In genomic region chr1:171698983-171699382, GRCm38 (mm10) we compare ENCODE assay signal across 10 mouse cellular contexts. TPM values are rescaled to one million over a fixed set of nuclear protein-coding genes. Genes with fewer than 3 reads are reported as not detected.
DNase-seq lines count a peak whose midpoint lies in the region; ATAC-seq lines count a peak whose summit lies in the region.
"Had no signal": no experiment of that assay in that cellular context is flagged by ENCODE, and none has a peak within 500 bp of the region (broad histone marks: within the 10 kb centered on the region; RNA-seq: fewer than 3 reads in every experiment).

No protein-coding gene starts in this region.

- no peak for ATAC-seq in forebrain, embryonic 14.5 days
- ATAC-seq in forebrain, embryonic 15.5 days (replicated peaks): no peak
- ATAC-seq in activated CD4-positive, CD25-positive, alpha-beta regulatory T cell, adult 4 months: peak; percentile 86
- ATAC-seq in monocyte, adult 5-6 weeks (replicated peaks; ENCODE audit: insufficient number of reproducible peaks, low FRiP score, low TSS enrichment, poor library complexity, severe bottlenecking): peak; percentile 92

- no peaks in the 10 kb centered on the region for H3K36me3 ChIP-seq in forebrain, embryonic 14.5 days (ENCODE audit: control insufficient read depth, insufficient read depth, low read length)
- H3K36me3 ChIP-seq in forebrain, embryonic 15.5 days: no peaks in the 10 kb centered on the region
- H3K36me3 ChIP-seq: hindbrain, embryonic 15.5 days; neural tube, embryonic 13.5 days had no signal

- H3K9me3 ChIP-seq in forebrain, embryonic 14.5 days (replicated peaks; ENCODE audit: control insufficient read depth, low read length): no peaks in the 10 kb centered on the region
- H3K9me3 ChIP-seq in forebrain, embryonic 15.5 days: no peaks in the 10 kb centered on the region
- H3K9me3 ChIP-seq: hindbrain, embryonic 15.5 days; neural tube, embryonic 13.5 days had no signal

- no peak overlapping the region for H3K27ac ChIP-seq in forebrain, embryonic 14.5 days (ENCODE audit: low read depth, low read length)
- H3K27ac ChIP-seq in forebrain, embryonic 15.5 days (replicated peaks): no peak overlapping the region
- H3K27ac ChIP-seq: hindbrain, embryonic 15.5 days; neural tube, embryonic 13.5 days had no signal

- H3K4me2 ChIP-seq in forebrain, embryonic 14.5 days (ENCODE audit: low read length): no peak overlapping the region
- H3K4me2 ChIP-seq in forebrain, embryonic 15.5 days (replicated peaks): no peak overlapping the region
- H3K4me2 ChIP-seq: hindbrain, embryonic 15.5 days; neural tube, embryonic 13.5 days had no signal

- no peaks in the 10 kb centered on the region for H3K27me3 ChIP-seq in forebrain, embryonic 14.5 days (replicated peaks; ENCODE audit: control insufficient read depth, insufficient read depth, low read length)
- no peaks in the 10 kb centered on the region for H3K27me3 ChIP-seq in forebrain, embryonic 15.5 days
- H3K27me3 ChIP-seq: hindbrain, embryonic 15.5 days; neural tube, embryonic 13.5 days had no signal

- 18% methylated on average over 6 of the region's 6 CpGs for WGBS in forebrain, embryonic 14.5 days
- WGBS in forebrain, embryonic 15.5 days: 16% methylated on average over 6 of the region's 6 CpGs

- no peak overlapping the region for H3K4me3 ChIP-seq in forebrain, embryonic 14.5 days (ENCODE audit: low read depth, low read length)
- H3K4me3 ChIP-seq in forebrain, embryonic 15.5 days: no peak overlapping the region
- H3K4me3 ChIP-seq: hindbrain, embryonic 15.5 days; neural tube, embryonic 13.5 days had no signal

- no peaks in the 10 kb centered on the region for H3K4me1 ChIP-seq in forebrain, embryonic 14.5 days (ENCODE audit: control insufficient read depth, insufficient read depth, low read length)
- H3K4me1 ChIP-seq in forebrain, embryonic 15.5 days: no peaks in the 10 kb centered on the region
- H3K4me1 ChIP-seq: hindbrain, embryonic 15.5 days; neural tube, embryonic 13.5 days had no signal

- DNase-seq in forebrain, embryonic 14.5 days (ENCODE audit: low spot score): peak; percentile 50
- DNase-seq in 416B (ENCODE audit: low read depth): peak; percentile 92
- DNase-seq in induced T-regulatory cell, adult 2 months (ENCODE audit: low read depth): peak; percentile 94
- peak; percentile 86 for DNase-seq in thymus, postnatal 25 days
- DNase-seq in Muller cell, postnatal 12 days (ENCODE audit: inconsistent ontology term): no peak

- no peak overlapping the region for H3K9ac ChIP-seq in forebrain, embryonic 14.5 days (ENCODE audit: low read length)
- H3K9ac ChIP-seq in forebrain, embryonic 15.5 days (replicated peaks): no peak overlapping the region
- H3K9ac ChIP-seq: hindbrain, embryonic 15.5 days; neural tube, embryonic 13.5 days had no signal

RNA-seq across cellular contexts. Expression of gene Cd48, which starts 17.2 kb away (rescaled TPM):
- polyA plus RNA-seq in forebrain, embryonic 14.5 days (2014; fragmentation: Nextera tagmentation; extraction: Ambion mirVana): 0.90 and 1.1 TPM in 2 replicates
- 0.76 and 1.2 TPM in 2 replicates for polyA plus RNA-seq in forebrain, embryonic 15.5 days (2015; fragmentation: Nextera tagmentation; extraction: Ambion mirVana)
- polyA plus RNA-seq in activated CD4-positive, CD25-positive, alpha-beta regulatory T cell, adult 4 months (2017; shearing (Covaris generic)): 100 to 1,000 TPM; 665 to 693 TPM
- 279 to 329 TPM (median 318 TPM) in 3 replicates for total RNA-seq in monocyte, adult 5-6 weeks (2017)

RNA-seq across cellular contexts. Expression of gene Slamf7, which starts 46.1 kb away (rescaled TPM):
- polyA plus RNA-seq in forebrain, embryonic 14.5 days (2014; fragmentation: Nextera tagmentation; extraction: Ambion mirVana): not detected in 2 replicates
- polyA plus RNA-seq in forebrain, embryonic 15.5 days (2015; fragmentation: Nextera tagmentation; extraction: Ambion mirVana): not detected in 2 replicates
- 1 to 10 TPM; 4.1 to 9.4 TPM for polyA plus RNA-seq in activated CD4-positive, CD25-positive, alpha-beta regulatory T cell, adult 4 months (2017; shearing (Covaris generic))
- total RNA-seq in monocyte, adult 5-6 weeks (2017): 37.7 to 95.2 TPM (median 47.4 TPM) in 3 replicates
- polyA plus RNA-seq: hindbrain, embryonic 15.5 days; neural tube, embryonic 13.5 days had no signal

Comparison
In these comparisons a context has a peak if more than half of its experiments do, and no peak if none do; other contexts are left out.
1. ATAC-seq: peak in activated CD4-positive, CD25-positive, alpha-beta regulatory T cell, adult 4 months (single experiment) and monocyte, adult 5-6 weeks (single experiment); none in forebrain, embryonic 14.5 days (single experiment) and forebrain, embryonic 15.5 days (single experiment).
2. RNA of gene Cd48, which starts 17.2 kb away (polyA plus RNA-seq): 665 to 693 TPM in activated CD4-positive, CD25-positive, alpha-beta regulatory T cell, adult 4 months; 0.90 to 1.1 TPM in forebrain, embryonic 14.5 days and 0.76 to 1.2 TPM in forebrain, embryonic 15.5 days; every median in the first group is over 100 times any median in the second.